Mouse (Mus musculus) midbrain, embryonic 15.5 days (tissue): ENCODE results near the gene Aanat. TPM values are rescaled to one million over a fixed set of nuclear protein-coding genes. Genes with fewer than 3 reads are reported as not detected.

ENCODE experiments used
- ATAC-seq: fragments of 200-750 bp; cut with Nextera tagmentation; replicated peaks from 2 replicates; pipeline ENCODE4 v1.8.0; 2017; ENCODE audit warnings: moderate TSS enrichment
- H3K27ac ChIP-seq: fragments of 300-500 bp; sonication (generic); 2 replicates; pipeline ENCODE4 v1.5.1; 2015; ENCODE audit warnings: mild to moderate bottlenecking, inconsistent platforms
- H3K27me3 ChIP-seq: fragments of 300-500 bp; sonication (generic); replicated peaks from 2 replicates; pipeline ENCODE4 v1.6.1; 2015; ENCODE audit warnings: inconsistent platforms
- H3K36me3 ChIP-seq: fragments of 300-500 bp; sonication (generic); replicated peaks from 2 replicates; pipeline ENCODE4 v1.6.1; 2015; ENCODE audit warnings: inconsistent platforms
- H3K4me1 ChIP-seq: fragments of 300-500 bp; sonication (generic); 2 replicates; pipeline ENCODE4 v1.6.1; 2015; ENCODE audit warnings: inconsistent platforms
- H3K4me2 ChIP-seq: fragments of 300-500 bp; sonication (generic); 2 replicates; pipeline ENCODE4 v1.6.1; 2015; ENCODE audit warnings: inconsistent platforms, mild to moderate bottlenecking, moderate library complexity
- H3K4me3 ChIP-seq: fragments of 300-500 bp; sonication (generic); 2 replicates; pipeline ENCODE4 v1.5.1; 2015; ENCODE audit warnings: mild to moderate bottlenecking, inconsistent platforms
- H3K9ac ChIP-seq: fragments of 300-500 bp; sonication (generic); 2 replicates; pipeline ENCODE4 v1.6.1; 2015; ENCODE audit warnings: mild to moderate bottlenecking, inconsistent platforms
- H3K9me3 ChIP-seq: fragments of 300-500 bp; sonication (generic); 2 replicates; pipeline ENCODE4 v1.6.1; 2016; ENCODE audit warnings: inconsistent platforms
- WGBS: fragments of 180-500 bp; shearing (Covaris S2); methylation state at CpG from one replicate; pipeline ENCODE4 v1.1.7; 2015; ENCODE audit warnings: mixed read lengths; 5-methylcytosine and 5-hydroxymethylcytosine counted together
- polyA plus RNA-seq: library from polyadenylated mRNA; unstranded; fragments of >200 nt; fragmentation: Nextera tagmentation; extraction: Ambion mirVana; gene quantifications from 2 replicates; pipeline ENCODE4 v1.2.1, GENCODE M21; 2015

Gene Aanat
- polyA plus RNA-seq, 1 experiment from 2014 or later, result 0.45 TPM

- Histone ChIP-seq H3K9me3 (no peaks in the 10 kb centered on the region), H3K4me2 (no peak overlapping the region; the same call in 1 of the 2 replicates), H3K4me3 (no peak overlapping the region), H3K36me3 (no peaks in the 10 kb centered on the region), H3K27me3 (no peaks in the 10 kb centered on the region), H3K4me1 (peaks cover 51% of the 10 kb centered on the region), H3K9ac (no peak overlapping the region), H3K27ac (peak overlapping the region; percentile 58)
- 29% methylated on average over 12 of the region's 12 CpGs for WGBS
- ATAC-seq, result peak; percentile 31; the same call in 1 of the 2 replicates
Measured at GRCm38 (mm10) chr11:116554171-116554878, 31.9 kb upstream of the Aanat start.

- no peak overlapping the region for H3K4me3 ChIP-seq
- 75% methylated on average over 1 of the region's 1 CpGs for WGBS
- H3K9ac ChIP-seq, result no peak overlapping the region
- peak; percentile 31 for ATAC-seq
- no peaks in the 10 kb centered on the region for H3K36me3 ChIP-seq
- H3K4me1 ChIP-seq, result peaks cover 51% of the 10 kb centered on the region
- no peak overlapping the region for H3K27ac ChIP-seq
- H3K9me3 ChIP-seq, result no peaks in the 10 kb centered on the region
- H3K4me2 ChIP-seq, result no peak overlapping the region
- no peaks in the 10 kb centered on the region for H3K27me3 ChIP-seq
Measured at GRCm38 (mm10) chr11:116555572-116555971, 30.7 kb upstream of the Aanat start.

GRCm38 (mm10) chr11:116556308-116556707 is 29.9 kb upstream of the Aanat start:
- Histone ChIP-seq H3K4me3 (no peak overlapping the region), H3K27ac (0 out of 2 replicates have a peak overlapping the region, but pooled peaks have one; percentile 28), H3K9me3 (no peaks in the 10 kb centered on the region), H3K4me1 (peaks cover 46% of the 10 kb centered on the region), H3K4me2 (no peak overlapping the region), H3K27me3 (no peaks in the 10 kb centered on the region), H3K9ac (no peak overlapping the region), H3K36me3 (no peaks in the 10 kb centered on the region)
- WGBS, result 70% methylated on average over 6 of the region's 6 CpGs
- ATAC-seq, result no peak

- H3K27ac ChIP-seq, result no peak overlapping the region
Measured at GRCm38 (mm10) chr11:116565283-116566041, 20.8 kb upstream of the Aanat start.

GRCm38 (mm10) chr11:116567531-116567930 is 18.7 kb upstream of the Aanat start:
- no peak for ATAC-seq
- H3K4me3 ChIP-seq, result no peak overlapping the region
- peaks cover 11% of the 10 kb centered on the region; the same call in 1 of the 2 replicates for H3K4me1 ChIP-seq
- no peaks in the 10 kb centered on the region for H3K9me3 ChIP-seq
- H3K27ac ChIP-seq, result no peak overlapping the region
- no peak overlapping the region for H3K9ac ChIP-seq
- H3K27me3 ChIP-seq, result no peaks in the 10 kb centered on the region
- no peaks in the 10 kb centered on the region for H3K36me3 ChIP-seq
- H3K4me2 ChIP-seq, result no peak overlapping the region
- whole genome bisulfite sequencing, result 87% methylated on average over 8 of the region's 8 CpGs

More at GRCm38 (mm10) chr11:116565283-116566041, 20.8 kb upstream of the Aanat start:
- Histone ChIP-seq H3K27me3 (no peaks in the 10 kb centered on the region), H3K4me2 (no peak overlapping the region), H3K4me1 (peaks cover 7% of the 10 kb centered on the region; the same call in 1 of the 2 replicates), H3K4me3 (no peak overlapping the region), H3K9me3 (no peaks in the 10 kb centered on the region), H3K9ac (no peak overlapping the region), H3K36me3 (no peaks in the 10 kb centered on the region)
- ATAC-seq, result no peak
- WGBS, result 84% methylated on average over 7 of the region's 7 CpGs

- WGBS, result 89% methylated on average over 7 of the region's 7 CpGs
- no peak overlapping the region for H3K4me3 ChIP-seq
- no peak overlapping the region for H3K4me2 ChIP-seq
- H3K27ac ChIP-seq, result no peak overlapping the region
- no peaks in the 10 kb centered on the region for H3K9me3 ChIP-seq
- H3K9ac ChIP-seq, result no peak overlapping the region
- H3K4me1 ChIP-seq, result peaks cover 44% of the 10 kb centered on the region
- no peaks in the 10 kb centered on the region for H3K27me3 ChIP-seq
- H3K36me3 ChIP-seq, result no peaks in the 10 kb centered on the region
- ATAC-seq, result no peak
Measured at GRCm38 (mm10) chr11:116570821-116571220, 15.4 kb upstream of the Aanat start.

- Histone ChIP-seq H3K27me3 (no peaks in the 10 kb centered on the region), H3K9ac (no peak overlapping the region), H3K4me3 (no peak overlapping the region), H3K9me3 (no peaks in the 10 kb centered on the region), H3K36me3 (no peaks in the 10 kb centered on the region), H3K27ac (no peak overlapping the region), H3K4me2 (no peak overlapping the region), H3K4me1 (peaks cover 56% of the 10 kb centered on the region)
- 82% methylated on average over 19 of the region's 19 CpGs for WGBS
- ATAC-seq, result no peak
Measured at GRCm38 (mm10) chr11:116571767-116572679, 14.2 kb upstream of the Aanat start.

- WGBS, result 57% methylated on average over 12 of the region's 12 CpGs
- no peaks in the 10 kb centered on the region for H3K36me3 ChIP-seq
- no peak overlapping the region for H3K4me2 ChIP-seq
- H3K4me3 ChIP-seq, result no peak overlapping the region
- no peak overlapping the region for H3K27ac ChIP-seq
- H3K4me1 ChIP-seq, result peaks cover 55% of the 10 kb centered on the region
- H3K9me3 ChIP-seq, result no peaks in the 10 kb centered on the region
- no peak for ATAC-seq
- H3K9ac ChIP-seq, result no peak overlapping the region
- H3K27me3 ChIP-seq, result no peaks in the 10 kb centered on the region
Measured at GRCm38 (mm10) chr11:116572756-116573543, 13.3 kb upstream of the Aanat start.

GRCm38 (mm10) chr11:116574486-116574885 is 11.7 kb upstream of the Aanat start:
- Histone ChIP-seq H3K4me1 (peaks cover 69% of the 10 kb centered on the region), H3K9me3 (no peaks in the 10 kb centered on the region), H3K4me2 (no peak overlapping the region), H3K4me3 (no peak overlapping the region), H3K9ac (no peak overlapping the region), H3K27ac (no peak overlapping the region), H3K36me3 (no peaks in the 10 kb centered on the region), H3K27me3 (no peaks in the 10 kb centered on the region)
- WGBS, result 54% methylated on average over 6 of the region's 6 CpGs
- no peak for ATAC-seq

GRCm38 (mm10) chr11:116574982-116575381 is 11.2 kb upstream of the Aanat start:
- WGBS, result 72% methylated on average over 6 of the region's 6 CpGs
- no peak overlapping the region for H3K27ac ChIP-seq

GRCm38 (mm10) chr11:116575396-116575795 is 10.8 kb upstream of the Aanat start:
- WGBS, result 91% methylated on average over 2 of the region's 2 CpGs
- H3K9ac ChIP-seq, result no peak overlapping the region

More at GRCm38 (mm10) chr11:116574982-116575381, 11.2 kb upstream of the Aanat start:
- Histone ChIP-seq H3K36me3 (no peaks in the 10 kb centered on the region), H3K27me3 (no peaks in the 10 kb centered on the region), H3K4me3 (no peak overlapping the region), H3K9ac (no peak overlapping the region), H3K4me1 (peaks cover 74% of the 10 kb centered on the region), H3K9me3 (no peaks in the 10 kb centered on the region), H3K4me2 (no peak overlapping the region)
- ATAC-seq, result no peak

More at GRCm38 (mm10) chr11:116575396-116575795, 10.8 kb upstream of the Aanat start:
- Histone ChIP-seq H3K4me1 (peaks cover 78% of the 10 kb centered on the region), H3K9me3 (no peaks in the 10 kb centered on the region), H3K4me3 (no peak overlapping the region), H3K27ac (no peak overlapping the region), H3K27me3 (no peaks in the 10 kb centered on the region), H3K4me2 (no peak overlapping the region), H3K36me3 (no peaks in the 10 kb centered on the region)
- no peak for ATAC-seq
